Mouse (Mus musculus): ENCODE data around the gene Stard3. TPM values are rescaled to one million over a fixed set of nuclear protein-coding genes. Genes with fewer than 3 reads are reported as not detected.

Stard3 gene
- total and polyA plus RNA-seq, 3 experiments = 53.0 to 62.5 TPM; not detected in 1

GRCm38 (mm10) chr11:98379379-98379778, 21.2 kb downstream of the Stard3 start:
- H3K36me3 ChIP-seq (ENCODE audit: control insufficient read depth in 1 of 2, insufficient read depth in 2 of 2, low read length in 2 of 2) = peaks cover 0 to 4% of the 10 kb centered on the region in 2 experiments; a peak in 2 of 4 replicates
- DNase-seq (ENCODE audit: low read depth, low spot score) = no peak
- no peak overlapping the region for H3K4me3 ChIP-seq (ENCODE audit: control insufficient read depth in 1 of 2, insufficient read depth in 1 of 2, low read depth in 2 of 2, low read length in 2 of 2)
- H3K4me1 ChIP-seq (ENCODE audit: control insufficient read depth in 1 of 2, insufficient read depth in 2 of 2, low read length in 2 of 2) = no peaks in the 10 kb centered on the region
- H3K79me2 ChIP-seq (ENCODE audit: control insufficient read depth, insufficient read depth, low read length, poor library complexity) = no peaks in the 10 kb centered on the region
- no peaks in the 10 kb centered on the region for H3K27me3 ChIP-seq (ENCODE audit: control insufficient read depth in 1 of 2, insufficient read depth in 2 of 2, low read length in 2 of 2)
- no peak overlapping the region for H3K27ac ChIP-seq (ENCODE audit: control insufficient read depth, low read depth, low read length)
- no peaks in the 10 kb centered on the region for H3K9me3 ChIP-seq (replicated peaks; ENCODE audit: insufficient read depth, low read length)
- TF ChIP-seq CHD2 (IDR thresholded peaks at IDR 0.05; ENCODE audit: low read length) = no peak
- TF ChIP-seq MYC (IDR thresholded peaks at IDR 0.05; ENCODE audit: low read depth, low read length) = no peak
- TF ChIP-seq POLR2A (IDR thresholded peaks at IDR 0.05; ENCODE audit: control insufficient read depth in 1 of 2, insufficient read depth in 1 of 2, low read depth in 1 of 2, low read length in 2 of 2, poor library complexity in 1 of 2) = no peak
- no peak for TF ChIP-seq GABPA (IDR thresholded peaks at IDR 0.05; ENCODE audit: low read depth, low read length)
- TF ChIP-seq ETS1 (IDR thresholded peaks at IDR 0.05; ENCODE audit: low read depth, low read length) = no peak
- TF ChIP-seq ZNF384 (IDR thresholded peaks at IDR 0.05; ENCODE audit: low read depth, low read length) = no peak
- no peak for TF ChIP-seq RAD21 (IDR thresholded peaks at IDR 0.05; ENCODE audit: low read depth, low read length)
- TF ChIP-seq USF1 (IDR thresholded peaks at IDR 0.05; ENCODE audit: low read depth, low read length) = no peak
- no peak for TF ChIP-seq SMC3 (IDR thresholded peaks at IDR 0.05; ENCODE audit: low read depth, low read length)
- TF ChIP-seq JUND (IDR thresholded peaks at IDR 0.05; ENCODE audit: low read depth, low read length) = no peak
- no peak for TF ChIP-seq RCOR1 (IDR thresholded peaks at IDR 0.05; ENCODE audit: low read depth, low read length)
- TF ChIP-seq CTCF (IDR thresholded peaks at IDR 0.05 in 2 of 3, conservative IDR thresholded peaks at IDR 0.05 in 1 of 3; ENCODE audit: control insufficient read depth in 1 of 3, insufficient read depth in 1 of 3, low read depth in 2 of 3, low read length in 3 of 3, poor library complexity in 1 of 3, severe bottlenecking in 1 of 3) = no peak
- TF ChIP-seq ZMIZ1 (IDR thresholded peaks at IDR 0.05; ENCODE audit: low read depth, low read length) = no peak
- TF ChIP-seq POLR2AphosphoS2 (IDR thresholded peaks at IDR 0.05; ENCODE audit: low read length) = no peak
- TF ChIP-seq NELFE (IDR thresholded peaks at IDR 0.05; ENCODE audit: low read depth, low read length) = no peak
- no peak for TF ChIP-seq SIN3A (IDR thresholded peaks at IDR 0.05; ENCODE audit: low read length)
- no peak overlapping the region for H3K9ac ChIP-seq (ENCODE audit: control insufficient read depth, low read depth, low read length, poor library complexity, severe bottlenecking)

DNA sequence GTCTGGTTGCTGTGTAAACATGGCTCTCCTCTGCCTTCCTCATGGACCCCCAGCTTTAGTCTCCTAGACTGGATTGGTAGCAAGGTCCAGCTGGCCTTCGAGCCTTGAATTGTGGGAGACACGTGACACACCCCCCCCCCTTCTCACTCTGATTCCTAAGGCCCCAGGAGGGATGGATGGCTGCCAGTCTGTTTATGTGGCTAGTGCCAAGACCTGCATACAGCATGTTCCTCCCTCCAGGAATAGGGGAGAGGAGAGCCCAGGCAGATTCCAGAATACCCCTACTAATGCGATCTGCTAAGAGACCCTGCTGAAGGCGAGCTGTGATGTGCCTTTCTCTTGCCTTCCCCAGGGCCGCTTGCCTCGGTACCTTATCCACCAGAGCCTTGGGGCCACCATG, 21.9 kb downstream of the Stard3 start:
- H3K79me2 ChIP-seq (ENCODE audit: control insufficient read depth, insufficient read depth, low read length, poor library complexity) = no peaks in the 10 kb centered on the region
- H3K9ac ChIP-seq (ENCODE audit: control insufficient read depth, low read depth, low read length, poor library complexity, severe bottlenecking) = no peak overlapping the region
- H3K4me1 ChIP-seq (ENCODE audit: control insufficient read depth in 1 of 2, insufficient read depth in 2 of 2, low read length in 2 of 2) = no peaks in the 10 kb centered on the region
- TF ChIP-seq GABPA (IDR thresholded peaks at IDR 0.05; ENCODE audit: low read depth, low read length) = no peak
- TF ChIP-seq MYB (IDR thresholded peaks at IDR 0.05; ENCODE audit: low read depth, low read length) = no peak
- no peak for TF ChIP-seq TCF12 (IDR thresholded peaks at IDR 0.05; ENCODE audit: low read depth, low read length)
- TF ChIP-seq UBTF (IDR thresholded peaks at IDR 0.05; ENCODE audit: borderline replicate concordance, insufficient read depth, low read depth, low read length) = no peak
- no peak for TF ChIP-seq MEF2A (IDR thresholded peaks at IDR 0.05; ENCODE audit: extremely low read depth, insufficient replicate concordance, low read depth, low read length, poor library complexity, severe bottlenecking)
- no peak for TF ChIP-seq MAX (IDR thresholded peaks at IDR 0.05; ENCODE audit: low read length)
- TF ChIP-seq NELFE (IDR thresholded peaks at IDR 0.05; ENCODE audit: low read depth, low read length) = no peak
- no peak for TF ChIP-seq TAL1 (IDR thresholded peaks at IDR 0.05; ENCODE audit: low read length)
- no peak for TF ChIP-seq ELF1 (IDR thresholded peaks at IDR 0.05; ENCODE audit: low read depth, low read length)
- TF ChIP-seq RAD21 (IDR thresholded peaks at IDR 0.05; ENCODE audit: low read depth, low read length) = no peak
- no peaks in the 10 kb centered on the region for H3K27me3 ChIP-seq (ENCODE audit: control insufficient read depth in 1 of 2, insufficient read depth in 2 of 2, low read length in 2 of 2)
- no peak overlapping the region for H3K27ac ChIP-seq (ENCODE audit: control insufficient read depth, low read depth, low read length)
- no peak for DNase-seq (ENCODE audit: low read depth, low spot score)
- no peak overlapping the region for H3K4me3 ChIP-seq (ENCODE audit: control insufficient read depth in 1 of 2, insufficient read depth in 1 of 2, low read depth in 2 of 2, low read length in 2 of 2)
- no peaks in the 10 kb centered on the region for H3K9me3 ChIP-seq (replicated peaks; ENCODE audit: insufficient read depth, low read length)
- peaks cover 0 to 4% of the 10 kb centered on the region in 2 experiments; a peak in 2 of 4 replicates for H3K36me3 ChIP-seq (ENCODE audit: control insufficient read depth in 1 of 2, insufficient read depth in 2 of 2, low read length in 2 of 2)
